Mouse (Mus musculus) embryonic facial prominence, embryonic 10.5 days (tissue): Measurements from ENCODE around the gene Sema3a. TPM values are rescaled to one million over a fixed set of nuclear protein-coding genes. Genes with fewer than 3 reads are reported as not detected.

Experiments used
- DNase-seq: peaks from one replicate; pipeline ENCODE4 v3.0.0-alpha.2; 2017; ENCODE audit warnings: low spot score
- H3K27ac ChIP-seq: fragments of 300-500 bp; sonication (generic); replicated peaks from 2 replicates; pipeline ENCODE4 v1.5.1; 2016; ENCODE audit warnings: mild to moderate bottlenecking
- H3K27me3 ChIP-seq: fragments of 300-500 bp; sonication (generic); replicated peaks from 2 replicates; pipeline ENCODE4 v1.6.1; 2016; ENCODE audit warnings: low read depth, mild to moderate bottlenecking; ENCODE audit not compliant: poor library complexity, severe bottlenecking
- H3K36me3 ChIP-seq: fragments of 300-500 bp; sonication (generic); replicated peaks from 2 replicates; pipeline ENCODE4 v1.6.1; 2016; ENCODE audit warnings: mild to moderate bottlenecking, moderate library complexity
- H3K4me1 ChIP-seq: fragments of 300-500 bp; sonication (generic); 2 replicates; pipeline ENCODE4 v1.6.1; 2016
- H3K4me3 ChIP-seq: fragments of 300-500 bp; sonication (generic); 2 replicates; pipeline ENCODE4 v1.5.1; 2016; ENCODE audit warnings: mild to moderate bottlenecking, moderate library complexity
- H3K9me3 ChIP-seq: fragments of 300-500 bp; sonication (generic); 2 replicates; pipeline ENCODE4 v1.6.1; 2016; ENCODE audit warnings: mild to moderate bottlenecking
- WGBS: fragments of 180-500 bp; shearing (Covaris S2); methylation state at CpG from one replicate; pipeline ENCODE4 v1.1.7; 2016; 5-methylcytosine and 5-hydroxymethylcytosine counted together
- polyA plus RNA-seq: library from polyadenylated mRNA; unstranded; fragments of >200 nt; fragmentation: Nextera tagmentation; extraction: Ambion mirVana; gene quantifications from 2 replicates; pipeline ENCODE4 v1.2.1, GENCODE M21; 2016

Gene Sema3a
- polyA plus RNA-seq, result 43.0 and 49.6 TPM in 2 replicates

GRCm38 (mm10) chr5:13125241-13125692 is at the start of gene Sema3a:
Gene Sema3a, plus strand, starts transcription at chr5:13125414.
- H3K9me3 ChIP-seq, result no peaks in the 10 kb centered on the region
- peak within 1 kb of the TSS; percentile 81 for H3K27ac ChIP-seq
- 24% methylated on average over 13 of the region's 13 CpGs for WGBS
- DNase-seq, result peak; percentile 86
- H3K4me3 ChIP-seq, result peak within 1 kb of the TSS; percentile 53
- no peaks in the 10 kb centered on the region; the same call in 1 of the 2 replicates for H3K27me3 ChIP-seq
- H3K4me1 ChIP-seq, result peaks cover 27% of the 10 kb centered on the region
- no peaks in the 10 kb centered on the region for H3K36me3 ChIP-seq

DNA sequence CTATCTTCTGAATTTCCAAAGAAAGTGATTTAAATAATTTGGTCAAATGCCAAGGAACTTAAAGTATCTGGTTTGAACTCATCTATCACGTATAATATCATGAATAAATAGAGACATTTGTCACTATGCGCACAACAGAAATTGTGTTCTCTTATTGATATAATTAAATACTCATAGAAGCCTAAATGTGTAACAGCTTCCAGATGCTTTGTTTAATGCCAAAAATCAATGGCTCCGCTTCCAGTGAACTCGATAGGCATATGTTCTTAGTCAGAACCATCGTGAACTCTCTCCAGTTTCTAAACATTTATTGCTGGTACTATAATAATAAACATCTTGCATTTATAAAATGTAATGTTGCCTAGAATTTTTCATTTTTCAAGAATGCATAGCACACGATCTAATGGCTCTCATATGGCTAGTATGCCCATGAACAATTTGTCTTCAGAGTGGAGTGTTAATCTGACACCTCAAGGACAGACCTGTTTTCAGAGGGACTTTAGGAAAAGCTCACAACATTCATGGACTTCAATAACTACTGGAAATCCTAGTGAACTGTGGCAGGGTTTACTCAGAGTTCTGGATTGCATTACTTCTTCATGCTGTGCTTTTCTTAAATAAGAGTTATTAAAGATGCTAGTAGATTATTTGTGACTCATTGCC is 40.3 kb upstream of the Sema3a start:
- DNase-seq, result no peak
- Histone ChIP-seq H3K4me3 (no peak overlapping the region), H3K27ac (no peak overlapping the region), H3K36me3 (no peaks in the 10 kb centered on the region), H3K4me1 (no peaks in the 10 kb centered on the region), H3K27me3 (no peaks in the 10 kb centered on the region), H3K9me3 (no peaks in the 10 kb centered on the region)
- 57% methylated on average over 6 of the region's 6 CpGs for WGBS

DNA sequence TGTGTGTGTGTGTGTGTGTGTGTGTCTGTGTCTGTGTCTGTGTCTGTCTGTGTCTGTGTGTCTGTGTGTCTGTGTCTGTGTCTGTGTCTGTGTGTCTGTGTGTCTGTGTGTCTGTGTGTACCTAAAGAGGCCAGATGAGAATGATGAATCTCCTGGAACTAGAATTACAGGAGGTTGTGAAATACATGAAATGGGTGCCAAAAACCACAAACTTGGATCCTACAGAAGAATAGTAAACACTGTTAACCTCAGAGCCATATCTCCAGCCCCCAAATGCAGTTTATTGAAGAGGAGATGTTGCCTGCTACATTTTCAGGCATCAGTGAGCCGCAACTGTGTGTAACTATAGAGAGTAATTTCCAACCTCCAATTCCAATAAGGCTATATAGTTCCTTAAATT is 34.8 kb upstream of the Sema3a start:
- no peak for DNase-seq

GRCm38 (mm10) chr5:13109522-13109921 is 15.7 kb upstream of the Sema3a start:
- no peaks in the 10 kb centered on the region for H3K36me3 ChIP-seq
- H3K27ac ChIP-seq, result no peak overlapping the region
- H3K9me3 ChIP-seq, result no peaks in the 10 kb centered on the region
- WGBS, result 75% methylated on average over 2 of the region's 2 CpGs
- H3K27me3 ChIP-seq, result no peaks in the 10 kb centered on the region
- H3K4me1 ChIP-seq, result no peaks in the 10 kb centered on the region
- H3K4me3 ChIP-seq, result no peak overlapping the region
- no peak for DNase-seq

More for the DNA sequence above, 34.8 kb upstream of the Sema3a start:
- Histone ChIP-seq H3K4me3 (no peak overlapping the region), H3K27ac (no peak overlapping the region), H3K36me3 (no peaks in the 10 kb centered on the region), H3K9me3 (no peaks in the 10 kb centered on the region), H3K27me3 (no peaks in the 10 kb centered on the region), H3K4me1 (no peaks in the 10 kb centered on the region)
- 84% methylated on average over 1 of the region's 1 CpGs for WGBS

GRCm38 (mm10) chr5:13117236-13117635 is 8.0 kb upstream of the Sema3a start:
- Histone ChIP-seq H3K27me3 (no peaks in the 10 kb centered on the region), H3K27ac (no peak overlapping the region), H3K4me1 (no peaks in the 10 kb centered on the region), H3K36me3 (no peaks in the 10 kb centered on the region), H3K9me3 (no peaks in the 10 kb centered on the region), H3K4me3 (no peak overlapping the region)
- WGBS, result 74% methylated on average over 8 of the region's 8 CpGs
- DNase-seq, result no peak

DNA sequence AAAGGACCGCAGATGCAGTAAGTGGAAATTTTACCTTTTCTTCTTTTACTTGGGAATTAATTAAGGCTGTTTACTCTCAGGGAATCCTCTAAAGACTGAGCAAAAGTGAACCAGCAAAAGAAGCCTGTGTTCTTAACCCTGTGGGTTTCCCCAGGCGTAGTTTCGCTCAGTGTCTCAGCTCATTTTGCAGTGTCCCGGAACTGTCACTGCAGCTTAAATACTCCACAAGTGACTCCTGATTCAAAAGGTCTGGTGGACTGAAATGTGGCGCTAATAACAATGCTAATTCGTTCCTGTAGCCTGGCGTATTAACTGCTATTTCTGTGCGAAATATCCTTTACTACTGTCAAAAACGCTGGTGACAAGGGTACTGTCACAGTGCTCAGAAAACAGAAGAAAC is 543 bp downstream of the Sema3a start:
- H3K9me3 ChIP-seq, result no peaks in the 10 kb centered on the region
- H3K36me3 ChIP-seq, result no peaks in the 10 kb centered on the region
- DNase-seq, result peak; percentile 50
- peak overlapping the region; percentile 81 for H3K27ac ChIP-seq
- H3K4me3 ChIP-seq, result peak overlapping the region; percentile 53
- 25% methylated on average over 9 of the region's 9 CpGs for WGBS
- no peaks in the 10 kb centered on the region; the same call in 1 of the 2 replicates for H3K27me3 ChIP-seq
- peaks cover 27% of the 10 kb centered on the region for H3K4me1 ChIP-seq

DNA sequence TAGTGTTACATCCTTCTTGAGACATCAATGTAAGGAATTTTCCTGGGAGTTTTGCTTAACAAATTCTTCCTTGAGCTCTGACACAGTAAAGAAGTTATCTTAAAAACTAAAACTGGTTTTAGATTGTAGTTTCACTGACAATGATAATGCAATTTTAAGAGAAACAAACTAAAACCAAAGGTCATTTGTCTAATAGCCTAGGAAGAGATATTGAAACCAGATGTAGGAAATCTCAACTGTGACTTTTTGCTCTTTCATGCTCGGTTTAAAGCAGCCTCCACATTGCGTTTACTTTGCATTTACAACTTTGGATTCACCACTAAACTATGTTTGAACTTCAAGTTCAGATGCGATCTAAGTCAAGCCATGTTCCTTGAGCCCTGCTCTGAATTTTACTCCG is 982 bp downstream of the Sema3a start:
- 42% methylated on average over 4 of the region's 4 CpGs for WGBS

DNA sequence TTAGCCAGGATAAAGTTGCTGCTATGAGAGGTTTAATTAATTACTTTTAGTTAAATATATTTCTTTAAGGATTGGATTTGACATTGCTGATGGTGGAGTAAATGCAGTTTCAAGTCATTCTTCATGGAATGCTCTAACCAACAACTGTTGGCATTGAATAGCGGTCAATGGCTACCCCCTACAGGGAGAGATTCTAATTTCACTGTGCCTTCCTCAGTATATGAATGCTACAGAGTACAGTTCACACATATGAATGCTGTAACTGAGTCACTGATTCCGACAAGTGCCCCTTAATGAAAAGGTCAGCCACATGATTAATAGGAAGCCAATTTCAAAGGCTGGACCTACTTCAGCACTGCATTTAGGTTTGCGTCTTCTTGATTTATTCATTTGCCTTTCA is 1.9 kb downstream of the Sema3a start:
- Histone ChIP-seq H3K4me1 (peaks cover 27% of the 10 kb centered on the region), H3K4me3 (peak overlapping the region; percentile 53), H3K9me3 (no peaks in the 10 kb centered on the region), H3K36me3 (no peaks in the 10 kb centered on the region), H3K27me3 (no peaks in the 10 kb centered on the region; the same call in 1 of the 2 replicates), H3K27ac (no peak overlapping the region)
- WGBS, result 71% methylated on average over 3 of the region's 3 CpGs
- no peak for DNase-seq

More for the DNA sequence above, 982 bp downstream of the Sema3a start:
- peak overlapping the region; percentile 81 for H3K27ac ChIP-seq
- no peaks in the 10 kb centered on the region for H3K9me3 ChIP-seq
- H3K4me3 ChIP-seq, result peak overlapping the region; percentile 53
- no peak for DNase-seq
- no peaks in the 10 kb centered on the region for H3K36me3 ChIP-seq
- H3K4me1 ChIP-seq, result peaks cover 27% of the 10 kb centered on the region
- H3K27me3 ChIP-seq, result no peaks in the 10 kb centered on the region; the same call in 1 of the 2 replicates

- H3K4me1 ChIP-seq, result no peaks in the 10 kb centered on the region
- 76% methylated on average over 7 of the region's 7 CpGs for WGBS
- no peaks in the 10 kb centered on the region for H3K36me3 ChIP-seq
- H3K27me3 ChIP-seq, result no peaks in the 10 kb centered on the region
- no peak overlapping the region for H3K4me3 ChIP-seq
- H3K27ac ChIP-seq, result no peak overlapping the region
- H3K9me3 ChIP-seq, result no peaks in the 10 kb centered on the region
- DNase-seq, result no peak
Measured at GRCm38 (mm10) chr5:13144733-13145457, 19.7 kb downstream of the Sema3a start.

GRCm38 (mm10) chr5:13149909-13150308 is 24.7 kb downstream of the Sema3a start:
- Histone ChIP-seq H3K27me3 (no peaks in the 10 kb centered on the region), H3K27ac (no peak overlapping the region), H3K36me3 (no peaks in the 10 kb centered on the region), H3K9me3 (no peaks in the 10 kb centered on the region), H3K4me1 (no peaks in the 10 kb centered on the region; the same call in 1 of the 2 replicates), H3K4me3 (no peak overlapping the region)
- 93% methylated on average over 5 of the region's 5 CpGs for WGBS
- DNase-seq, result no peak

DNA sequence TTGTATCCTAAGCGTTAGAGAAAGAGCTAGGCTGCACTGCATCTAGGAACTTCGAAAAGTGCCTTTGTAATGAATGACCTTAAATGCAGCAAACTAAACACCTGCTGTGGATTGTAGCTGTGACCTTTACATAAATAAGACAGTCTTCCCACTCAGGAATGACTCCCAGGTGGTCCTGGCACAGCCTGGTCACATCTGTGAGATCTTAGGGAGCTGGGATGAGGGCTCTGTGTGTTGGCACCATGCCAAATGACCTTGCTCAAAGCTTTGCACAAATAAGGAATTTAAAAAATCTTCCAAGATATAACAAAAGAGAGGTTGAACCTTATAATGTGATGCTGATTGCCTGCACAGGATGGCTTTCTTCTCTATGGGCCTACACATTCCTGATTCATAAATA is 25.8 kb downstream of the Sema3a start:
- H3K4me1 ChIP-seq, result no peaks in the 10 kb centered on the region; the same call in 1 of the 2 replicates
- no peaks in the 10 kb centered on the region for H3K9me3 ChIP-seq
- H3K27ac ChIP-seq, result no peak overlapping the region
- WGBS, result 74% methylated on average over 2 of the region's 2 CpGs
- DNase-seq, result no peak
- H3K36me3 ChIP-seq, result no peaks in the 10 kb centered on the region
- no peak overlapping the region for H3K4me3 ChIP-seq
- H3K27me3 ChIP-seq, result no peaks in the 10 kb centered on the region

- Histone ChIP-seq H3K9me3 (no peaks in the 10 kb centered on the region), H3K4me3 (no peak overlapping the region)
- WGBS, result 83% methylated on average over 5 of the region's 5 CpGs
Measured at GRCm38 (mm10) chr5:13157761-13158612, 32.8 kb downstream of the Sema3a start.

More at GRCm38 (mm10) chr5:13157761-13158612, 32.8 kb downstream of the Sema3a start:
- DNase-seq, result no peak
- H3K27ac ChIP-seq, result no peak overlapping the region
- H3K4me1 ChIP-seq, result peaks cover 4% of the 10 kb centered on the region; the same call in 1 of the 2 replicates
- no peaks in the 10 kb centered on the region for H3K36me3 ChIP-seq
- H3K27me3 ChIP-seq, result no peaks in the 10 kb centered on the region
